20 mouse cellular contexts compared by ENCODE assay signal in the genomic region with DNA sequence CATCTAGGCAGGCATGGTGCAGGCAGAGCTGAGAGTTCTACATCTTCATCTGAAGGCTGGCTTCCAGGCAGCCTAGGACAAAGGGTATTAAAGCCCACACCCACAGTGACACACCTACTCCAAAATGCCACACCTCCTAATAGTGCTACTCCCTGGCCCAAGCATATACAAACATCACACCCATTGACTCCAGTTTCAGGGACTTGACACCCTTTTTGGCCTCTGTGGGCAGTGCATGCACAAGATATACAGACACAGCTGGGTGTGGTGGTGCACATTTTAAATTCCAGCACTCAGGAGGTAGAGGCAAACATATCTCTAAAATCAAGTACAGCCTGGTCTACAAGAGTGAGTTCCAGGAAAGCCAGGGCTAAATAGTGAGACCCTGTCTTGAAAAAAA. TPM values are rescaled to one million over a fixed set of nuclear protein-coding genes. Genes with fewer than 3 reads are reported as not detected.
"Had no signal": no experiment of that assay in that cellular context is flagged by ENCODE, and none has a peak within 500 bp of the region (broad histone marks: within the 10 kb centered on the region; RNA-seq: fewer than 3 reads in every experiment).

No protein-coding gene starts in this region.

- H3K27ac ChIP-seq: kidney, embryonic 15.5 days; limb, embryonic 13.5 days; midbrain, embryonic 13.5 days; neural tube, embryonic 12.5 days had no signal

- DNase-seq: kidney, postnatal 14 days; left cerebral cortex, postnatal 4 days; lung, adult 18-20 months; lung, postnatal 36 days; retina, postnatal 1 day; thymus, adult 18-20 months; thymus, postnatal 14 days had no signal

- ATAC-seq: midbrain, embryonic 13.5 days had no signal

- H3K4me1 ChIP-seq: kidney, embryonic 15.5 days; midbrain, embryonic 13.5 days; neural tube, embryonic 12.5 days had no signal

- H3K4me3 ChIP-seq: kidney, embryonic 15.5 days; limb, embryonic 13.5 days; midbrain, embryonic 13.5 days; neural tube, embryonic 12.5 days had no signal

- H3K4me2 ChIP-seq: kidney, embryonic 15.5 days; limb, embryonic 13.5 days; midbrain, embryonic 13.5 days; neural tube, embryonic 12.5 days had no signal

- H3K9me3 ChIP-seq: kidney, embryonic 15.5 days; limb, embryonic 13.5 days; midbrain, embryonic 13.5 days; neural tube, embryonic 12.5 days had no signal

- H3K27me3 ChIP-seq: kidney, embryonic 15.5 days; limb, embryonic 13.5 days; midbrain, embryonic 13.5 days; neural tube, embryonic 12.5 days had no signal

- H3K9ac ChIP-seq: kidney, embryonic 15.5 days; limb, embryonic 13.5 days; midbrain, embryonic 13.5 days; neural tube, embryonic 12.5 days had no signal

RNA-seq across cellular contexts. Expression of gene Slc51a, which starts 31.6 kb away (rescaled TPM):
- total RNA-seq: layer of hippocampus, adult 8-10 months; layer of hippocampus, postnatal 14 days; left cerebral cortex, adult 18-20 months; left cerebral cortex, postnatal 10 days; left cerebral cortex, postnatal 4 days; neutrophil, adult 5-6 weeks had no signal

RNA-seq across cellular contexts. Expression of gene Zdhhc19, which starts 40.0 kb away (rescaled TPM):
- total RNA-seq: layer of hippocampus, postnatal 14 days; left cerebral cortex, adult 18-20 months; left cerebral cortex, postnatal 10 days; left cerebral cortex, postnatal 4 days; megakaryocyte progenitor cell, adult 5-6 weeks; monocyte, adult 5-6 weeks; neutrophil, adult 5-6 weeks had no signal
- polyA plus RNA-seq: kidney, embryonic 15.5 days; limb, embryonic 13.5 days; lung, embryonic 16.5 days; midbrain, embryonic 13.5 days; neural tube, embryonic 12.5 days had no signal

RNA-seq across cellular contexts. Expression of gene Tm4sf19, which starts 55.8 kb away (rescaled TPM):
- total RNA-seq: layer of hippocampus, adult 8-10 months; layer of hippocampus, postnatal 14 days; left cerebral cortex, adult 18-20 months; left cerebral cortex, postnatal 4 days; megakaryocyte progenitor cell, adult 5-6 weeks; monocyte, adult 5-6 weeks; neutrophil, adult 5-6 weeks had no signal
- polyA plus RNA-seq: intestine, embryonic 16.5 days; kidney, embryonic 15.5 days; limb, embryonic 13.5 days; lung, embryonic 16.5 days; midbrain, embryonic 13.5 days; neural tube, embryonic 12.5 days had no signal
